Mouse (Mus musculus): ENCODE measurements at regions not wholly inside any gene's neighbourhood (a gene's known extent, or its start where the extent isn't known, plus 50 kb on each side); places are given as distances from the start of the nearest gene placed in this dataset. TPM values are rescaled to one million over a fixed set of nuclear protein-coding genes. Genes with fewer than 3 reads are reported as not detected.
"Not testable (repeated sequence)": the region's sequence is repeated elsewhere in the genome, so short reads cannot be mapped to it uniquely, and the experiment has no call there.

- not testable (repeated sequence) for H3K4me3 ChIP-seq (replicated peaks; ENCODE audit: low read length); H3K36me3 ChIP-seq (ENCODE audit: control insufficient read depth, insufficient read depth, low read length); H3K9me3 ChIP-seq (replicated peaks; ENCODE audit: control insufficient read depth, low read length); H3K4me1 ChIP-seq (ENCODE audit: control insufficient read depth, insufficient read depth, low read length); H3K27ac ChIP-seq (ENCODE audit: low read length); H3K27me3 ChIP-seq (ENCODE audit: control insufficient read depth, insufficient read depth, low read length); H3K4me2 ChIP-seq (ENCODE audit: low read depth, low read length); H3K9ac ChIP-seq (ENCODE audit: low read length)
- 70% methylated on average over 9 of the region's 9 CpGs for WGBS
- 0 out of 2 replicates have a peak, but pooled peaks have one; percentile 10 for ATAC-seq (ENCODE audit: insufficient read depth, low FRiP score)
Measured at GRCm38 (mm10) chr8:71195006-71195722, 77.3 kb upstream of the Myo9b start.

Small RNA genes in the stretch of these regions (microRNA-seq; reads per million reads assigned to microRNA genes)
- gene Gm27628 = not detected

Data from stomach, embryonic 16.5 days (tissue).